Mouse (Mus musculus) cerebral cortex, adult 2 months (tissue): ENCODE measurements around the gene Srpk1.

Experiments used
- WGBS: fragments of 180-500 bp; shearing (Covaris S2); methylation state at CpG from one replicate; pipeline ENCODE4 v1.1.7; 2018; 5-methylcytosine and 5-hydroxymethylcytosine counted together

Gene Srpk1

DNA sequence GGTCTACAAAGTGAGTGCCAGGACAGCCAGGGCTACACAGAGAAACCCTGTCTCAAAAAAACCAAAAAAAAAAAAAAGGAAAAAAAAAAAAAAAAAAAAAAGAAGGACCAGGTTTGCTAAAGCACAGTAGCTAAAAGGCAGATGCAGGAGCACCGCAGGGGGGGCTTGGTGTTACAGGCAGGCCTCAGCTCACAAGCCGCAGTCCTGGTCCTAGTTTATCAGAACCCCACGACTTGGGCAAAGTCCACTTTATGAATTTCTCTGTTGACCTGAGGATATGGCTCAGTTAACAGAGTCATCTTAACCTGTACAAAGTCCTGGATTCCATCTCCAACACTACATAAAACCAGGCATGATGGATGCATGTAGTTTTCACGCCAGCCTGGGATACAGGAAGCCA lies 7.2 kb downstream of the Srpk1 start:
- WGBS, result over 99% methylated on average over 4 of the region's 4 CpGs

DNA sequence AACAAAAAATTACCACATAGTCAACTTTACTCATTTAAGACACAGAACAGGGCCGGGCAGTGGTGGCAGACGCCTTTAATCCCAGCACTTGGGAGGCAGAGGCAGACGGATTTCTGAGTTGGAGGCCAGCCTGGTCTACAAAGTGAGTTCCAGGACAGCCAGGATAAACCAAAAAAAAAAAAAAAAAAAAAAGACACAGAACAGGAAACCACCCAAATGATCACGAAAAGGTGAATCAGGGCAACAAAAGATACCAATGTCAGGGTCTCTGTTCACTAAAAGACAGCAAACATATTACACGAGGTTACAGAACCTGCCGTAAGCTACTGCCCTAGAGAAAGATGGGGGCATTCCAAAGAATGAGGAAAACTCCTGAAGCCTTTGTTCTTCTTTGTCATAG lies 9.4 kb downstream of the Srpk1 start:
- 78% methylated on average over 6 of the region's 6 CpGs for WGBS

DNA sequence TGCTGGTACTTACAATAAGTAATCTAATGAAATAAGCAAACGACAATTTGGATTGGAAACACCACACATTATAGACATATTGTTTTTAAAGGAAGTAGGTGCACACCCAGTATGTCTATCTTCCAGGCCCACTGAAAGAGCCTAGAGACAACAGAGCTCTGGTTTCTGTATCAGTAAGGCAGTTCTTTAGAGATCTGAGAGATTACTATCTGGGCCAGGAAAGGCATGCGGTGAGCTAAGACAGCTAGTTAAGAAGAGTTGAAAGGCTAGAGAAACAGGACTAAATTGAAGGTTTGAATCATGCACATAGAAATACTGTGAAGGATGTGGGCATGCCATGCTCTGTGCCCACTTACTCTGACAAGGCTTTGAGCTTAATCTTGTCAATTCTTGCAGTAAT lies 9.9 kb downstream of the Srpk1 start:
- 60% methylated on average over 2 of the region's 2 CpGs for WGBS

DNA sequence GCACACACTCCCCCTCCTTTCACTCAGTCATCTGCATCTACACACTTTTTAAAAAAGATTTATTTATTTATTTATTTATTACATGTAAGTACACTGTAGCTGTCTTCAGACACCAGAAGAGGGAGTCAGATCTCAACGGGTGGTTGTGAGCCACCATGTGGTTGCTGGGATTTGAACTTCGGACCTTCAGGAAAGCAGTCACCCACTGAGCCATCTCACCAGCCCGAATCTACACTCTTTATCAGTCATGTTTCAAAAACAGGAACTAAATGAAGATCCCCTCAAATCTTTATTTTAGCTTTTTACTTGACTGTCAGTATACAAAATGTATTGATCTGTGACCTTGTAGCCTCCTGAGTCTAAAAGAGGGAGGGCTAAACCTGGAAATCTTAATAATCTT lies 13.0 kb downstream of the Srpk1 start:
- WGBS, result 67% methylated on average over 3 of the region's 3 CpGs

DNA sequence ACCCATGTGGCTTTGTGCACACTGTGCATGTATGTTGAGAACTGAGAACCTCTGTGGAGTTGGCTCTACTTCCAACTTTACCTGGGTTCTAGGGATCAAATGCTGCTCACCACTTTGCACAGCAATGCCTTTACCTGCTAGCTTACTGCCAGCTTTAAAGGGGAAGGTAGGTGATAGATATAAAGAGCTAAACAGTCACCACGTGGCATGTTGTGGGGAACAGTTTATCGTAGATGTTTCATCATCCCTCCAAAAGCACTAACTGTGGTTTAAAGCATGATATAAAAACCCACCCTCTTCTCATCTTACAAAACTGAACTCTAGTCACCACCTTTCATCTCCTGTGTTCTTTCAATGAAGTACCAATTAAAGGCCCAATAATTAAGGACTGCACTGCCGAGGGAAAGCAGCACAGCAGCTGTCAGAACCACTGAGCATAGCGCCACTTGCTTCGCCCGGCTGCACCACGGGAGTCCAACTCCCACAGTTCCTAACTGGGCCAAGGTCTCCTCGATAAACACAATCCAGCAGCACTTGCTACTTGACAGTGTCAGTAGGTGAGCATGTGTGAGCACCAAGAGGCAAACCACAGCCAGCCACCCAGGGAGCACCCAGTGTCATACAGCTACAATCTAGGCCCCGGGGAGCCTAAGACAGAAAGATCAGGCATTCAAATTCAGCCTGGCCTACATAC lies 20.8 kb downstream of the Srpk1 start:
- 48% methylated on average over 9 of the region's 9 CpGs for WGBS

DNA sequence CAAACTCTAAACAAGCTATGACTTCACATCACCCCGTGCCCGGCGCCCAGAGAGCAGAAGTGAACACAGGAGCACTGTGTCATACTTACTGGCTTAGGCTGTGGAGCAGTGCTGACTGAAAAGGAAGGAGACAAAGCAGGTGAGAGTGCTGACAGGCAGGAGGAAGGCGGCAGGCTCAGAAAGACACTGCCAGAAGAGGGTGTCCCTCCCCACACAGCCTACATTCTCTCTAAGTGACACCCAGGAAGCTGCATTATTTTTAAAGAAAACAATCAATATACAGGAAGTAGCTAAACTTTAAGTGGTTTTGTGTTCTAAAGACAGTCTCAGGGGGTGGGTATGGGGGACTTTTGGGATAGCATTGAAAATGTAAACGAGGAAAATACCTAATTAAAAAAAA lies 21.7 kb downstream of the Srpk1 start:
- 65% methylated on average over 5 of the region's 5 CpGs for WGBS

DNA sequence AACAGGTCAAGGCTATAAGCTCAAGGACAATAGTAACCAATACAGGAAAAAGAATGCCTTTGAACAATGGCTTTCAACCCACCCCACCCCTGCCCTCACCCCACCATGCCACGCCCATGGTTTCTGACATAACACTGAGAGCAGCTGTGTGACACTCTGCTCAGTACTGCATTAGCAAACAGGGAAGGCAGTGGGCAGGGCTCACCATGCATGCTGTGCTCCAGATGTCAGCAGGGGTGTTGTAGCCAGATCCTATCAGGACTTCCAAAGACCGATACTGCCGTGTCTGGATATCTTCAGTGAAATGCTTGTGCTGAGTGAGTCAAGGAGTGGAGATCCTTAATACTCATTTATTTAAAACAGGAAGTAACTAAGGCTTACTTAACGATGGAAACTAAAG lies 28.5 kb downstream of the Srpk1 start:
- WGBS, result 48% methylated on average over 4 of the region's 4 CpGs

DNA sequence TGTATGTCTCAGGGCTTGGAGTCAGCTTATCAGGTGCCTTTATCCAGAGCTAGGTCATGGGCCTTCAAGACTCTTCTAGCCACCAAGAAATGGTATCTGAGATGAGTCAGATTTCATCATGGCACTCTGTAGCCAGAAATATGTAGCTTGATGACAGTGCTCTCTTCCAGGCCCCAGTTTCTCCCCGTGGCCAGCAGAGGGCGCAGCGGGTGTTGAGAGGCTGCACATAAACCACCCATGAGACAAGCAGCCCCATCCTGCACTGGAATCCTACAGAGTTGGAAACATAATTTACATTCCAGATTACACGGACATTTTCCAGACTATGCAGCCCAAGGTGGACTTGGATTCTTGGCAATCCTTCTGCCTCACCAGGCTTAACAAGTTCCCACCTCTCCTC lies 29.5 kb downstream of the Srpk1 start:
- 9% methylated on average over 4 of the region's 4 CpGs for WGBS

DNA sequence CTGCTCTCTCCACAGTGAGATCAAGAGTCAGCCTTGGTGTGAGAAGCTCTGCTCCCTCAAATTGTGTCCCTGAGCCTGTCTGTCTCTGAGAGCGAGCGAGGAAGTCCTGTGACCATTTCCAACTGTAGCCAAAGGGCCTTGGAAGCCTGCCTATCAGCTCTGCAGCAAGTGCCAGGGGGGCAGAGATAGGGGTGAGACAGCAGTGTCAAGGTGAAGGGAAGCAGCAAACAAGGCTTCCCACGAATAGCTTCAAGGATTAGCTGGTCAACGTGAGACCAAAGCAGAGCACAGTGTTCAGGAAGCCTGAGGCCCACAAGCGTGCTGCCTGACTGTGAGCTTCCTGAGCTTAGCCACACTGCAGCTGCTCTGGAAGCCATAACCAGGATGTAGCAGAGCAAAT lies 31.0 kb downstream of the Srpk1 start:
- 95% methylated on average over 5 of the region's 5 CpGs for WGBS

DNA sequence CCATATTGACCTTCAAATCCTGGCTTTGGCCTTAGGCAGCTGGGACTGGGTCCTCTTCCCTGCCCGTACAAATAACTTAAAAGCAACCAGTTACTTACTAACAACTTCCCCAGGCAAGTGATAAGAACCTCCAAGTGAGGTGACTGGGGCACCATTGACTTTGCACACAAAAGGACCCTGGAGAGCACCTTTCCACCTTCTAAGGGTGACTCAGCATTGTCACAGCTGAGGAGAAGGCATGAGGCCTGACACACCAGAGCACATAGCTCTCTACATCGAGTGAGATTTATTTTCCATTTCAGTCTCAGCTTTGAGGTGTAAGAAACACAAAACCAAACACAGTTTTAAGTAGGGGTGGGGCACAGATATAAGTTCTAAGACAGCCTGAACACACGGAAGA lies 31.9 kb downstream of the Srpk1 start:
- 72% methylated on average over 3 of the region's 3 CpGs for WGBS

DNA sequence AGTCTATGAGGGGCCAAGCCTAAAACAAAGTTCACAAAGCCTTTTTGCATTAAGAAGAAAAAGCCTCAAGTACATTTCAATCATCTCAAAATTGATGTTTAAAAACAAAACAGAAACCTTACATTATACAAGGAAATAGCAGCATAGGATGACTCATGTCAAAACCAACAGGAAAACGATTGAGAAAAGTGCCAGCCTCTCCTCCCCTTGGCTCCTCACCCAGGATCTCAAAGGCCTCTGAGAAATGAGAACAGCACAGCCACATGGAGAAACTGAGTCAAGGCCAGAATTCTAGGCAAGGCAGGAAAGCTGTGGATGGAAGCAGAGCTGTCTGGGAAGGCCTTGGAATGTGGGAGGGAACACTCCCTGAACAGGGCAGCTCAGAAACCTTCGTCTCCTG lies 33.9 kb downstream of the Srpk1 start:
- 33% methylated on average over 2 of the region's 2 CpGs for WGBS

DNA sequence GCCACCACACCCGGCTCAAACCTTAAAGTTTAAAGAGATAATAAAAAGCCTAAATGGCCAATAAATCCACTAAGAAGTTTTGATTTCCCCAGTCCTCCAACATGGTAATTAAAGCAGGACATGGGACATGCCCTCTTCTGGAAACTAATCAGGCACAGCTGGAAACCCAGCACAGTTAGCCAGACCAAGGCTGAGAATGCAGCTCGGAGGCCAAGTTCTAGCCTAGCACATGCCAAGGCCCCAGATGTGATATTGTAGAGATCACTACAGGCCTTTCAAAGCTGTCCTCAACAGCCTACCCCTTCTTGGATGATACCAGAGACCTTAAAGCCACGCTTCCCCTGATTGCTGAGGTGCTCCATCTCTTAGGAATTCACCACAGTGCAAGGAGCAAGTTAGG lies 36.0 kb downstream of the Srpk1 start:
- WGBS, result 85% methylated on average over 3 of the region's 3 CpGs

DNA sequence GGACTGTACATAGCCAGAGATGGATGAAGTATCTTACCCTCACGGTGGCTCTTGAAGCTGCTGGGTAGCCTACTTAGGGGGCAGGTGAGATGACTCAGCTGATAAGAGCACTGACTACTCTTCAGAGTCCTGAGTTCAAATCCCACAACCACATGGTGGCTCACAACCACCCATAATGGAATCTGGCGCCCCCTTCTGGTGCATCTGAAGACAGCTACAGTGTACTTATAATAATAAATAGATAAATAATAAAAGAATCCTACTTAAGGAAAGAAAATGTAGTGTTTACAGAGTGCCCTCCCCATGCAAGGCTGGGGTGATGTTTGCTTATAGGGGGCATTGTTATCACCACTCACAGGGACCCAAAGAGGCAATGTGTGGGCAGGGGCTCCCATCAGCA lies 41.5 kb downstream of the Srpk1 start:
- WGBS, result 61% methylated on average over 2 of the region's 2 CpGs

DNA sequence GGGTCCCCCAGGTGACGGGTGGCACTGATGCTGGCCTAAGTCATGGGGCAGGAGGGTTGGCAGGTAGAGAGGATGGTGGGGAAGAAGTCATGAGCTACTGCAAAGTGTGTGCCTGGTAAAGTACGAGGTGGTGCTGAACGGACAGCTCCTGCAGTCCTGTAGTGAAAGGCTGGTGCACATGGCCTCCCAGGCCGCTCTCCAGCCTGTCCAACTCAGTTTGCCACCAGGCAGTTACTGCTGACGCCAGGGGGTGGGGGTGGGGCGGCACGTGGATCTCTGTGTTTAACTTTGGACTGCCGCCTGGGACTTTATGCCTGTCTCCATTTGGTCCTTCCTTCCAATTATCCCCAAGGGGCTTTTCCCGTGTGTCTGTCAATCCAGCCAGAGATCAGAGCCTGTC lies 42.1 kb downstream of the Srpk1 start:
- 18% methylated on average over 9 of the region's 9 CpGs for WGBS

DNA sequence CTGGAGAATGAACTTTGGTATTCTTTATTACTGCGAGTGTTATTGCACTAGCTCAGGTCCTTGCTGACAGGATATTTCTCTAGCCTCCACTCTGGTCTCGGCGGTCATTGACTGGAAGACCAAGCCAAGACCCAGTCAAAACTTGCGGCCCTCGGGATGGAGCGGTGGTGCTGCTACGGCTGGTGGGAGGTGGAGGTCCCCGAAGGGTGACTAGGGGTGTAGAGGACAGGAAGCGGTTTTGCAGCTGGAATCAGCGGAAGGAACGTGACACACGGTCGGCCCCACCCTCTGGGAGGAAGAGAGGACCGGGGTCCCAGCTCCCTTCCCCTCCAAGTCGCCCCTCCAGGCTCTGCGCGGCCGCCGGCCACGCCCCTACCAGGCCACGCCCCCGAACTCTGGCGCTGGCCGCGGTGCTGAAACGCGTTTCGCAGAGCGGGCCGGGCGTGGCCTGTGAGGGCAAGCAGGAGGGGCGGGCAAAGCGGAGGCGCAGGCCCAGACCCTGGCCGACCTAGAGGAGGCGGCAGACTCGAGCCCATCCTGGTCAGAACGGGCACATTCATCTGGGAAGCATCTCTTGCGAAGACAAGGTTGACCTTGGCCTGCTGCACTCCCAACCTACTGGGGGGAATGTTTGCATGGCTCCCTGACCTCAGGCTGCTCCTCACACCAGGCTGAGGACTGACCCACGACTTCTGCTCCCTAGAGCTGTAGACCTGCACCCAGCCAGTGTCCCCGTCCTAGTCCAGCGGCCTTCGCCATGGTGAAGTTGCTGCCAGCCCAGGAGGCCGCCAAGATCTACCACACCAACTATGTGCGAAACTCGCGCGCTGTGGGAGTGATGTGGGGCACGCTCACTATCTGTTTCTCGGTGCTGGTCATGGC lies 47.0 kb downstream of the Srpk1 start, which contains the start of gene Lhfpl5:
Gene Lhfpl5, plus strand, starts transcription at position 398 of the 882 bp plus-strand sequence.
- 20% methylated on average over 50 of the region's 50 CpGs for WGBS

DNA sequence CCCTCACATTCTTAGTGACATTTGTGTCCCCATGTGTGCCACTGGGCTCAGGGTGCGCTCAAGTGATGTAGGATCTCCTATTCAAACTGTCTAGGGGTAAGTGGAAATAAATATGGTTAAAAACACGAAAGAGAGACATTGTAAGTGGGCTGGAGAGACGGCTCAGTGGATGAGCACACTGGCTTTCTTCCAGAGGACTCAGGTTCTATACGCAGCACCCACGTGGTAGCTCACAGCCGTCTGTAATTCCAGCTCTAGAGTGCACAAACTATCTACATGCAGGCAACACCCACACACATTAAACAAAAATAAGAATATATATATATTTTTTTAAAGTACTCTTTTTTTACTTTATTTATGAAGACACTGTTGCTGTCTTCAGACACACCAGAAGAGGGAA lies 49.6 kb downstream of the Srpk1 start:
- WGBS, result 61% methylated on average over 6 of the region's 6 CpGs

DNA sequence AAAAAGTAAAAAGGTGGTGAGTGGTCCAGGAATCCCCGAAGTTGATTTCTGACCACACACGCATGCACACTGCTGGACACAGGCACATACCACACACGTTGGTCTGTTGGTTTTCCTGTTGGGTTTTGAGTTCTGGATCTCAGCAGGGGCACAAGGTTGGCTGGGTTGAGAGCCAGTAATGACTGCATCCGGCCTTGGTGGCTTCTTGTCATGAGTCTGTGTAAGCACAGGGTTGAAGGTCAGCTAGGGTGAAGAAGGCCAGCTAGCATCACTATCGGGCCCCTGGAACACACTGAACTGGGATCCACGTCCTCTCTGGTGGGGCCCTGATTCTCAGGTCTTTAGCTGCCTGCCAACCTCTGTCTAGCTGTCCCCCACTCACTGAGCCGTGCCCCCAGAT lies 50.0 kb downstream of the Srpk1 start:
- 76% methylated on average over 7 of the region's 7 CpGs for WGBS

DNA sequence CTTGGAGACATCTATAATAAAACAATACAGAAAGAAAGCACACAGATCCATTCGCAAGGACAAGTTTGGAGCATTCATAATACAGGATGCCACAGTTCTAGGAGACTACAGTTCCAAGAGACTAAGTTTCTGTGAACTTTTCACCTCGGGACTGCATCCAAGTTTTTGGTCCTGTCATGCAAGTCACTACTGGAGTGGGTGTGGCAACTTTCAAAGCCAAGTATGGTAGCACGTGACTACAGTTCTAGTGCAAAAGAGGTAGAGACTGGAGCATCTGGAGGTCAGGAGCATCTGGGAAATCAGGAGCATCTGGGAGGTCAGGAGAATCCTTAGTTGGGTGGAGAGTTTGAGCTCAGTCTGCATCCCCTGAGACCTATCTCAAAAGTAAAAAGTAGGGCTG lies 50.6 kb downstream of the Srpk1 start:
- 79% methylated on average over 3 of the region's 3 CpGs for WGBS

DNA sequence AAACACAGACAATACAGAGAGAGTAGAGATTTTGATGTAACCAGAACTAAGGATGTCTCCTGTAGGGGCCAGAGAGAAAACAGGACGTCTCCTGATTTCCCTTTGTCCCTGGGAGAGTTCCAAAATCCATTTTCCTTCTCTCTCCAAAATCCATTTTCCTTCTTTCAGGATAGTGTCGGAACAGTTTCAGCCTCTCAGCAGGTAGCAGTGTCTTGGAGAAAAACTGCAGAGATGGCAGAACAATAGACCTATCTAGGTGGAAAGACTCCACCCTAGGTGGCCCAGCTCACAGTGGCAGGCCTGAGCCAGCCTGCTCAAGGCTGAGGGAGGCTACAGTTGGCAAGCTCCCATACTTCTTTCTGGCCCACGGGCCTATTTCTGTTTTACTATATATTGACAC lies 55.0 kb downstream of the Srpk1 start:
- WGBS, result 33% methylated on average over 3 of the region's 3 CpGs

DNA sequence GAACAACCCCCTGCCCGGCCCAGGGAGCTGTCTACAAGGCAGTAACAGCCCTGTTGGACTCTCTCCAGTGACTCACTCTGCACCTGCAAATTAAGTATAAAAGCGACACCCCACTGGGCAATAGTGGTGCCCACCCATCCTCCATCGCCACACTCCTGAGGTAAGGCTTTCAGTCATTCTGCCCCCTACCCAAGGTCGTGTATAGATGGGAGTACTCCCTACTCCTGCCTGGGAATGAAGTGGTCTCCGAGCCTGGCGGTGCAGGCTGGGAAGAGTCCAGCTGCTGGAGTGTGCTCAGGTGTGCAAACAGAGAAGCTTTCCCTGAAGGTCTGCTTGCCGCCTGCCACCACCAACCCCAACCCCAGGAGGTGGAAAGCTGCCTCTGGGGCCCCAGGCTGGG lies 60.9 kb downstream of the Srpk1 start:
- WGBS, result 71% methylated on average over 7 of the region's 7 CpGs

DNA sequence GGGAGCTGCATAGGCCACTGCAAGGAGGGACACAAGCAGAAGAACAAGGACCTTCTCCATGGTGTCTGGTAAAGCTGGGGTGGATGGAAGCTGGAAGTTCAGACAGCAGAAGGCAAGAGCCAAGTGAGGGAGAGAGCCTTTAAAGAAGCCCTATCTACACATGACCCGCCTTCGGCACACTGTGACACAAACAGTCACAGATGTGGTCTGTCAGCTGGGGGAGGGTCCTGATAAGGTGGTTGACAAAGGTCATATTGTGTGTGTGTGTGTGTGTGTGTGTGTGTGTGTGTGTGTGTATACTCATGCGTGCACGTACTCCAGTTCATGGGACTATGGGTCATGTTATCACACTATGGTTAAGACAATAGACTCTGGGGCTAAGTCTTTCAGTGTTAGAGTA lies 61.9 kb downstream of the Srpk1 start, which contains the start of gene Clps:
Gene Clps, minus strand, starts transcription at position 169 of the 400 bp plus-strand sequence.
- 93% methylated on average over 4 of the region's 4 CpGs for WGBS

DNA sequence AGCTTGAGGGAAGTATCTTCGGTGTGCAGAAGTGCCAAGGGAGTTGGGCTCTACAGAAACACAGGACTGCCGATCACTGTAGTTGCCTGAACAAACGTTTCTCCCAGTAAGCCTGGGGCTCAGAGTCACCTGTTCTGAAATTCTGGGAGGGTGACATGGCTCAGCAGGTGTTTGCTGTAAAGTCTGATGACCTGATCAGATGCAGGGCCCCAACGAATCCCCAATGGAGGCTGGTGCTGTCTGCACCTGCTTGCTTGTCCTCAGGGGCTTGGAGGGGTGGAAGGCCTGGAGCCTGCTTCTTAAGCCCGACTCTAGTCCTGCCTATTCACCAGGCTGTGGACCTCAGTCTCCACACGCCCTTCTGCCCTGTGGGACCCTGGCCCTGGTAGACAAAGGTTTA lies 64.7 kb downstream of the Srpk1 start:
- 82% methylated on average over 6 of the region's 6 CpGs for WGBS
